Mouse (Mus musculus) kidney, postnatal 10 days (tissue): ENCODE results near the gene Sprn.
"Not testable (repeated sequence)": the region's sequence is repeated elsewhere in the genome, so short reads cannot be mapped to it uniquely, and the experiment has no call there.

Experiments
- DNase-seq: peaks from one replicate; pipeline ENCODE4 v3.0.0; 2021; ENCODE audit warnings: mixed read lengths

The Sprn gene

DNA sequence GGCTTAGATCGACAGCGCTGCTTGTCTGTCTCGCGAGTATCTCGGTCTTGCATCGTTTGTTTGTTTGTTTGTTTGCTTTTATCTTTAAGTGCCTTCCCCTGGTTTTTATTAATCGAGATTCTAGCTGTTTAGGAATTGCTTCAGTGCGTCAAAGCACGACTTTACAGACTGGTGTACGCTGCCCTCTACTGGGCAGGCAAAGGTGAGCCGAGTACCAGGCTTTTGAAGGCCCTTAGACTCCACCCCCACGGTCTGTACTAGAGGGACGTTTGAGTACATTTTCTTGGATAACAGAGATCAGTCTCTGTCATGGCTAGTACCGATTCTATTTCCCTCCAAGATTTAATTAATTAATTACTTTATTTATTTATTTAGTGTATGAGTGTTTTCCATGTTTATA lies 13.3 kb downstream of the Sprn start:
- peak; percentile 81 for DNase-seq

DNA sequence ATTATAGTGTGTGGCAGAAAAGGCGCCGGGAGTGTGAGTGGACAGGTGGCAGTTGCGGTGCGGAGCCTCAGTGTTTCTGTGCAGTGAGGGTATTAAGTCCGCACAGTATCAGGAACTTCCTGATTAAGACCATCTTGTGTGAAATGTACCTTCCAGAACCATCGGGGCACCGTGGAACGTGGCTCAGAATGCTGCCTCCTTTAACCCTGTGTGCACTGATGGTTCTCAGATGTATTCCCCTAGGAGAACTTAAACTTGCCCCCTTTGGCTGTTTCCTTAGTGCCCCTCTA lies 16.7 kb downstream of the Sprn start:
- no peak for DNase-seq

GRCm38 (mm10) chr7:140137135-140138020 lies 17.3 kb downstream of the Sprn start, which contains the start of gene Mtg1:
Mtg1 (plus strand) TSS chr7:140137564.
- DNase-seq, result peak; percentile 97

GRCm38 (mm10) chr7:140135106-140135770 lies 19.4 kb downstream of the Sprn start:
- DNase-seq, result no peak

- DNase-seq, result not testable (repeated sequence)
These were observed 20.6 kb downstream of the Sprn start for GRCm38 (mm10) chr7:140134033-140134432.

- not testable (repeated sequence) for DNase-seq
These were observed 22.5 kb downstream of the Sprn start for GRCm38 (mm10) chr7:140132184-140132583.

DNA sequence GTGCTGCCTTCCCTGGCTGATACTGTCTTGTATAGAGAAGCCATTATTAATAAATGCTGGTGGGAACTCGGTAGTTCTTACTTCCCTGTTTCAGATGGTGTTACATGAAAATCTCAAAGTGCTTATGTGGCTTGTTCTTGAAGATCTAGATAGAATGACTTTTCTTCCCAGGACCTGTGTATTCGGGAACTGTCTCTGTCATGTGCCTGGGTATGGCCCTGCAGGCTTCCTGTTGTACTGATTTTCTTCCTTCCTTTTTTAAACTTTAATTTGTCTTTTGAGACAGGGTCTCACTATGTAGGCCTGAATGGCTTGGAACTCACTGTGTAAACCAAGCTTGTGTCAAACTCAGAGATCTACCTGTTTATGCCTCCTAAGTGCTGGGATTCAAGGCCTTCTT lies 26.8 kb downstream of the Sprn start:
- DNase-seq, result no peak

- no peak for DNase-seq
These were observed 27.7 kb downstream of the Sprn start for GRCm38 (mm10) chr7:140126934-140127333.

- no peak for DNase-seq
These were observed 28.7 kb downstream of the Sprn start for GRCm38 (mm10) chr7:140126022-140126350.

- DNase-seq, result peak; percentile 98
These were observed 29.2 kb downstream of the Sprn start for GRCm38 (mm10) chr7:140125278-140126021.

GRCm38 (mm10) chr7:140124382-140124781 lies 30.3 kb downstream of the Sprn start:
- no peak for DNase-seq

DNA sequence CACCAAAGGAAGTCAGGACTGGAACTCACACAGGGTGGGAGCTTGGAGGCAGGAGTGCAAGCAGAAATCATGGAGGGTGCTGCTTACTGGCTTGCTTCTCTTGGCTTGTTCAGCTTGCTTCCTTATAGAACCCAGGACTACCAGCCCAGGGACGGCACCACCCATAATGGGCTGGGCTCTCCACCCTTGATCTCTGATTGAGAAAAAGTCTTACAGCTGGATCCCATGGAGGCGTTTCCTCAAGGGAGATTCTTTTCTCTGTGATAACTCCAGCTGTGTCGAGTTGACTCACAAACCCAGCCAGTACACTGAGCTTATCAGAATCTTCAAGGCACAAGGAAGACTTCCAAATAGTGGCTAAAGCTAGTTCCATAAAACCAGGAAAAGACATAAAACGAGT lies 31.9 kb downstream of the Sprn start:
- no peak for DNase-seq

DNA sequence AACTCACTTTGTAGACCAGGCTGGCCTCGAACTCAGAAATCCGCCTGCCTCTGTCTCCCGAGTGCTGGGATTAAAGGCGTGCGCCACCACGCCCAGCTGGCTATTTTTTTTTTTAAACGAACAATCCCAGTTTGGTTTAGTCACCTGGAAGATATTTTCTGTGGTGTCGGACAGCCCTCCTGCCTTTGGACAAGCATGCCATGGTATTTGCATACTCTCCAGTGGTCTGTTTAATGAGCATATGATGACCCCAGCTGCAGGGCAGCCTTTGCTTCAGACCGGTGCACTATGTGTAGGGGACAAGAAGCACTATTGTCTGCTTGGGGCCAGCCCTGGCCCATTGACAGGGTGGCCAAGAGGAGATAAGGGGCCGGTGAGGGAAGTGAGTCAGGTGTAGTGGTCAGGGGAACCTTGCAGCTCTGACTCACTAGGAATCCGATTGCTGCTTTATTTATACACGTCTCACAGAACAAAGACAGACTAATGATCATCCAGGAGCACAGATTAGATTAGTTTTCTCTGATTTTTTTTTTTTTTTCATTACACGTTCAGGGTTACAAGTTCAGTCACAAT lies 33.3 kb downstream of the Sprn start:
- DNase-seq, result no peak

GRCm38 (mm10) chr7:140120484-140120883 lies 34.2 kb downstream of the Sprn start:
- no peak for DNase-seq

DNA sequence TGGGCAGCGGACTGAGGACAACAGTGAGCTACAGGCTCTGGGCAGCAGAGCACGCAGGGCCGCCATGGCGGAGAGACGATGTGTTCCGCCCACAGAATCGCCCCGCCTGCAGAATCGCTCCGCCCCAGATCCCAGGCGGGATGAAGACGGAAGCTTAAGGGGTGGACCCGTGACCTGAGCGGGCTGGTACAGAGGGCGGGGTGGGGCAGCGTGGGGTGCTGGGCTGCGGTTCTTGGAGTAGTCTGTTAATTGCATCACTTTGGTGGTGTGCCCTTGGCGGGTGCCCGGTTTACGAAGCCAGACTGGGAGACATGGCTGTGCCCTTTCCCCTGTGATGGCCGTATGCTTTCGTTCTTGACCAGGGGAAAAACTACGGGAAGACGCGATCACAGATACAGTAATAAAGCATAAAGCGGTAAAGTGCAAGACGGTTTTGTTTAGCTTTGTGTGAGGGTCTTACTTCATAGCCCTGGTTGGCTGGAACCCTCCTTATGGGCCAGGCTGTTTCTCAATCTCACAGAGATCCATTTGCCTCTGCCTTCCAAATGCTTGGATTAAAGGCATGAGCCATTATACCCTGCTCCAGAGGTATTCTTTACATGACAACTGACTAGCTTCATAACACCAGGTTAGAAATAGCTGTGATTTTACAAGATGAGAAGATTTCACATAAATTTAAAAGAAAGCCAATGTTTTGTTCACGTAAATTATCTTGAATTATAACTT lies 38.2 kb downstream of the Sprn start, which contains the start of gene Echs1:
Echs1 (minus strand) TSS at position 148 of the 726 bp plus-strand sequence.
- peak; percentile 94 for DNase-seq

GRCm38 (mm10) chr7:140115583-140116328 lies 38.9 kb downstream of the Sprn start, which contains the start of gene Paox:
Paox (plus strand) TSS chr7:140115799.
- DNase-seq, result peak; percentile 70

GRCm38 (mm10) chr7:140111943-140112342 lies 42.7 kb downstream of the Sprn start:
- no peak for DNase-seq

GRCm38 (mm10) chr7:140104009-140104408 lies 50.7 kb downstream of the Sprn start:
- DNase-seq, result no peak

DNA sequence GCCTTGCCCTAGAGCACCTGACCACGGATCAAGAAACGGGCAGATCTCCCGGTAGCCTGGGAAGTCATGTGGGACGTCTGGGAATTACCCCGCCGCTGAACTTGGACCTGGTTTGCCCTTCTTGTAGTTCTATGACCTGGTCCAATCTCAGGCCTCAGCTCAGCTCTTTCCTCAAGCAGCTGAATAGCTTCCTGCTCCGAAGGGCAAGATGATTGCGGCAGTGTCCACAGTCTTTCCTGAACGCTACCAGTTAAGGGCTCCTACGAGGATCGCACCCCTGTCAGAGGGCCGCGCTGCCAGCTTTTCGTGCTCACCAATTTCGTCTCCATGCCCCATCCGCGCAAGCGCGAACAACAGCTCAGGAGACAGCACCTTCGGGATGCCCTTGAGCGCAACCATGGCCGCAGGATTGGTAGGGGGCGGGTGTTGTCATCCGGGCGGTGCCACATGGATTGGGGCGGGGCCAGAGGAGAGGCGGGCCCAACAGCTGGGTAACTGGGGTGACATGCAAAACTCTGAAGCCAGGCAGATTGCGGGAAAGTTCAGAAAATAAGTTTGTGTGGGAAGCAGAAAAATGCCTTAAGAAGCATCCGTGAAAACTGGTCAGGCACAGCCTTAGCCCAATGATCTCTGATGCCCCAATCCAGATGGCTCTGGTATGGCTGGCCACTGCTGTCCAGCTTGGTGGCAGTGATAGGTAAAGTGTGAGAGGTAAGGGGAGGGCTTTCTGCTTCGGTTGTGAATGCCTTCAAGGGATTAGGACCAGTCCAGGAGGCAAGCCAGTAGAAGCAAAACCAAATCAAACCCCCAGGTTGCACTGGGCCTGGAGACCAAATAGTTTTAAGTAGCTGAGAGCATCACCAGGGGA lies 52.5 kb downstream of the Sprn start, which contains the start of gene Fuom:
Fuom (minus strand) TSS at position 449 of the 868 bp plus-strand sequence.
- DNase-seq, result peak; percentile 92

DNA sequence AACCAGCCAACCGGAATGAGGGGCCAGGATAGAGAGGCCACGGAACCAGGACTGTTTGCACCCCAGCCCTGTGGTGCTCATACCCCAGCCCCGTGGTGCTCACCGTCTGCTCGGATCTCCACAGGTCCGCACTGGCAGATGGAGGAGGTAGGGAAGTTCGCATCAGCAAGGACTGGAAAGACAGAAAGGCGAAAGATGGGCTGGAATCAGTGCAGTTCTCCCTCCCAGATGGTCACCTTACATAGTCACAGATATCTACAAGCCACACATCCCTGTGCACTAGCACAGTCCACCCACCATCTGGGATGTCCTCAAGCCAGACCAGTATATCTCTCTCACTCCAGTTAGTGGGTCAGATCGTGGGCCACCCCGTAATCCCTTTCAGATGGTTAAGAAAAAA lies 53.2 kb downstream of the Sprn start:
- no peak for DNase-seq
